Mouse (Mus musculus) liver, adult 2 months (tissue): ENCODE results near the gene Arl10.

Source experiments
- CTCF ChIP-seq: fragments of 200-500 bp; IDR thresholded peaks from 2 replicates; pipeline ENCODE4 v1.5.1; 2011; ENCODE audit warnings: low read depth, low read length, control low read depth
- POLR2A ChIP-seq: fragments of 200-500 bp; IDR thresholded peaks from 2 replicates; pipeline ENCODE4 v1.6.1; 2011; ENCODE audit warnings: low read length, control low read depth; ENCODE audit not compliant: insufficient read depth; ENCODE audit errors: extremely low read depth

- TF ChIP-seq CTCF (no peak), POLR2A (no peak)
These were observed 14.2 kb upstream of the Arl10 start for GRCm38 (mm10) chr13:54560608-54561007.
